Mouse (Mus musculus) lung, postnatal 14 days (tissue): ENCODE measurements around the gene Sidt1.
A peak's percentile ranks its signal among the peaks of the same experiment; 100 is the strongest.
"Not testable (repeated sequence)": the region's sequence is repeated elsewhere in the genome, so short reads cannot be mapped to it uniquely, and the experiment has no call there.

Experiments used
- DNase-seq: peaks from one replicate; pipeline ENCODE4 v3.0.0; 2021

Gene Sidt1

GRCm38 (mm10) chr16:44302126-44302892 lies 30.7 kb downstream of the Sidt1 start:
- no peak for DNase-seq

- DNase-seq = no peak
Measured at GRCm38 (mm10) chr16:44299438-44300093, 33.4 kb downstream of the Sidt1 start.

GRCm38 (mm10) chr16:44293960-44294359 lies 39.0 kb downstream of the Sidt1 start:
- no peak for DNase-seq

- DNase-seq = not testable (repeated sequence)
Measured at GRCm38 (mm10) chr16:44292681-44293080, 40.3 kb downstream of the Sidt1 start.

- DNase-seq = no peak
Measured at GRCm38 (mm10) chr16:44289004-44289648, 43.9 kb downstream of the Sidt1 start.

- DNase-seq = no peak
Measured at GRCm38 (mm10) chr16:44287356-44287950, 45.5 kb downstream of the Sidt1 start.

GRCm38 (mm10) chr16:44282614-44283325 lies 50.2 kb downstream of the Sidt1 start:
- DNase-seq = no peak

GRCm38 (mm10) chr16:44282036-44282435 lies 51.0 kb downstream of the Sidt1 start:
- no peak for DNase-seq

- DNase-seq = no peak
Measured at GRCm38 (mm10) chr16:44280806-44281205, 52.2 kb downstream of the Sidt1 start.

- DNase-seq = no peak
Measured at GRCm38 (mm10) chr16:44277212-44277611, 55.8 kb downstream of the Sidt1 start.

GRCm38 (mm10) chr16:44271371-44272038 lies 61.5 kb downstream of the Sidt1 start:
- DNase-seq = no peak

GRCm38 (mm10) chr16:44270606-44271005 lies 62.4 kb downstream of the Sidt1 start:
- peak; percentile 9 for DNase-seq

GRCm38 (mm10) chr16:44269578-44269977 lies 63.4 kb downstream of the Sidt1 start:
- DNase-seq = no peak

GRCm38 (mm10) chr16:44268541-44269215 lies 64.3 kb downstream of the Sidt1 start:
- DNase-seq = no peak

- no peak for DNase-seq
Measured at GRCm38 (mm10) chr16:44265562-44265961, 67.4 kb downstream of the Sidt1 start.

- no peak for DNase-seq
Measured at GRCm38 (mm10) chr16:44264916-44265315, 68.1 kb downstream of the Sidt1 start.

GRCm38 (mm10) chr16:44257476-44257875 lies 75.5 kb downstream of the Sidt1 start:
- no peak for DNase-seq

GRCm38 (mm10) chr16:44254698-44255097 lies 78.3 kb downstream of the Sidt1 start:
- peak; percentile 41 for DNase-seq

- no peak for DNase-seq
Measured at GRCm38 (mm10) chr16:44253797-44254634, 79.0 kb downstream of the Sidt1 start.

GRCm38 (mm10) chr16:44252735-44253134 lies 80.3 kb downstream of the Sidt1 start:
- DNase-seq = no peak

- no peak for DNase-seq
Measured at GRCm38 (mm10) chr16:44249985-44250384, 83.0 kb downstream of the Sidt1 start.
